Comparison of ENCODE assay signal across 37 mouse cellular contexts in the genomic region with DNA sequence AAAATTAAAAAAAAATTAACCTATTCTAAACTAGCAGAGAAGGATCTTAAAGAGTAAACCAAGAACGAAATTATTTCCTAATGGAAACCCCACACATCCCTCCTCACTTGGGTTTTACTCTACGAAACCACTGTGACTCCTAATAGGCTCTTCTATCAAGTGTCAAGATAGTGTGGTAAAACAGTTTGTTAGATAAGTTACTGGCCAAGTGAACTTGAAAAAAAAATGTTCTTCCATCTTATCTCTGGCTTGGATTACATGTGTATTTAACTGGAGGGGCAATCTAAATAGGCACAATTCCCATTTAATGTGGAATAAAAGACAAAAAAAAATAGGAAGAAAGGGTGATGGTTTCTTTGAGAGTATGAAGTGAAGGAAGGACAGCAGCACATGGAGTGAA. TPM values are rescaled to one million over a fixed set of nuclear protein-coding genes. Genes with fewer than 3 reads are reported as not detected.
"Had no signal": no experiment of that assay in that cellular context is flagged by ENCODE, and none has a peak within 500 bp of the region (broad histone marks: within the 10 kb centered on the region; RNA-seq: fewer than 3 reads in every experiment).

No protein-coding gene starts in this region.

- H3K27me3 ChIP-seq: embryonic facial prominence, embryonic 12.5 days; embryonic facial prominence, embryonic 13.5 days; embryonic facial prominence, embryonic 15.5 days; forebrain, embryonic 12.5 days; forebrain, embryonic 13.5 days; forebrain, embryonic 15.5 days had no signal

- DNase-seq: cerebellum, adult 9-10 months; cerebellum, adult 9-11 months; cerebellum, postnatal 10 days; cerebellum, postnatal 14 days; cerebellum, postnatal 25 days; cerebellum, postnatal 36 days; embryo, embryonic 11 days; forebrain, postnatal 0 days; gastrocnemius, adult 2 months; gastrocnemius, postnatal 10 days; gastrocnemius, postnatal 14 days; gastrocnemius, postnatal 25 days; gastrocnemius, postnatal 36 days; heart, adult 11 months; heart, adult 18-20 months; heart, adult 2 months had no signal

- H3K27ac ChIP-seq: embryonic facial prominence, embryonic 10.5 days; embryonic facial prominence, embryonic 12.5 days; embryonic facial prominence, embryonic 13.5 days; embryonic facial prominence, embryonic 15.5 days; forebrain, embryonic 10.5 days; forebrain, embryonic 12.5 days; forebrain, embryonic 13.5 days; forebrain, embryonic 15.5 days; gastrocnemius, adult 2 months; heart, adult 2 months had no signal

- H3K36me3 ChIP-seq: embryonic facial prominence, embryonic 12.5 days had no signal

- H3K9ac ChIP-seq: embryonic facial prominence, embryonic 12.5 days; embryonic facial prominence, embryonic 13.5 days; embryonic facial prominence, embryonic 15.5 days; forebrain, embryonic 12.5 days; forebrain, embryonic 13.5 days; forebrain, embryonic 15.5 days; forebrain, postnatal 0 days had no signal

- H3K4me1 ChIP-seq: embryonic facial prominence, embryonic 12.5 days; embryonic facial prominence, embryonic 13.5 days; embryonic facial prominence, embryonic 15.5 days; forebrain, embryonic 10.5 days; forebrain, embryonic 12.5 days; forebrain, embryonic 13.5 days; forebrain, embryonic 15.5 days had no signal

- H3K9me3 ChIP-seq: embryonic facial prominence, embryonic 10.5 days; embryonic facial prominence, embryonic 12.5 days; embryonic facial prominence, embryonic 13.5 days; embryonic facial prominence, embryonic 15.5 days; forebrain, embryonic 10.5 days; forebrain, embryonic 12.5 days; forebrain, embryonic 13.5 days; forebrain, embryonic 15.5 days had no signal

- H3K4me3 ChIP-seq: embryonic facial prominence, embryonic 10.5 days; embryonic facial prominence, embryonic 12.5 days; embryonic facial prominence, embryonic 13.5 days; embryonic facial prominence, embryonic 15.5 days; erythroblast, embryonic 14.5 days; forebrain, embryonic 10.5 days; forebrain, embryonic 12.5 days; forebrain, embryonic 13.5 days; forebrain, embryonic 15.5 days; gastrocnemius, adult 2 months; heart, adult 2 months had no signal

RNA-seq across cellular contexts. Expression of gene Gm10392, which starts 11.9 kb away (rescaled TPM):
- total RNA-seq: forebrain, postnatal 0 days; gastrocnemius, adult 18-20 months; gastrocnemius, adult 2 months; gastrocnemius, adult 8-10 months; gastrocnemius, postnatal 10 days; gastrocnemius, postnatal 14 days; gastrocnemius, postnatal 25 days; gastrocnemius, postnatal 36 days; gastrocnemius, postnatal 4 days; granulocyte monocyte progenitor cell, adult 5-6 weeks; heart, adult 18-20 months; heart, adult 2 months; heart, adult 8-10 months had no signal
- polyA plus RNA-seq: cortical plate, adult 2 months; embryonic facial prominence, embryonic 11.5 days; embryonic facial prominence, embryonic 12.5 days; embryonic facial prominence, embryonic 13.5 days; embryonic facial prominence, embryonic 14.5 days; erythroblast, embryonic 14.5 days; forebrain, embryonic 12.5 days; forebrain, embryonic 14.5 days; forebrain, embryonic 15.5 days; forebrain, embryonic 16.5 days; forebrain, postnatal 0 days; frontal cortex, adult 2 months; gonadal fat pad, adult 2 months had no signal
